Mouse (Mus musculus) liver, embryonic 15.5 days (tissue): ENCODE data around the gene Klhdc3. TPM values are rescaled to one million over a fixed set of nuclear protein-coding genes. Genes with fewer than 3 reads are reported as not detected.

Experiments
- polyA plus RNA-seq: library from polyadenylated mRNA; unstranded; fragments of >200 nt; fragmentation: Nextera tagmentation; extraction: Ambion mirVana; gene quantifications from 2 replicates; pipeline ENCODE4 v1.2.1, GENCODE M21; 2015

Klhdc3 gene
- polyA plus RNA-seq, 1 experiment from 2014 or later: 53.4 TPM

Other genes starting within 250 kb of the Klhdc3 start
- gene Slc22a7, start 242.5 kb downstream of the Klhdc3 start, polyA plus RNA-seq: not detected in 2 replicates
- gene Ttbk1, start 193.2 kb downstream of the Klhdc3 start, polyA plus RNA-seq: 0.01 TPM in 2 replicates
- 17.5 and 17.7 TPM in 2 replicates for gene Dnph1, start 184.2 kb downstream of the Klhdc3 start, polyA plus RNA-seq
- gene Cul9, start 134.5 kb downstream of the Klhdc3 start, polyA plus RNA-seq: 0.50 and 0.51 TPM in 2 replicates
- 2.2 and 3.1 TPM in 2 replicates for gene Srf, start 124.7 kb downstream of the Klhdc3 start, polyA plus RNA-seq
- gene Ptk7, start 51.4 kb downstream of the Klhdc3 start, polyA plus RNA-seq: 7.8 and 9.1 TPM in 2 replicates
- gene Klc4, start 34.9 kb downstream of the Klhdc3 start, polyA plus RNA-seq: 9.3 and 10.3 TPM in 2 replicates
- 67.9 and 69.4 TPM in 2 replicates for gene Mrpl2, start 34.7 kb downstream of the Klhdc3 start, polyA plus RNA-seq
- gene Cul7, start 30.6 kb downstream of the Klhdc3 start, polyA plus RNA-seq: 9.7 and 11.5 TPM in 2 replicates
- gene Rrp36, start 6.6 kb downstream of the Klhdc3 start, polyA plus RNA-seq: 21.5 and 22.6 TPM in 2 replicates
- gene Mea1, start 2.1 kb downstream of the Klhdc3 start, polyA plus RNA-seq: 55.1 and 56.7 TPM in 2 replicates
- 28.4 and 33.2 TPM in 2 replicates for gene Ppp2r5d, start 24.2 kb upstream of the Klhdc3 start, polyA plus RNA-seq
- gene Pex6, start 30.5 kb upstream of the Klhdc3 start, polyA plus RNA-seq: 9.7 and 11.9 TPM in 2 replicates
- gene Gnmt, start 48.3 kb upstream of the Klhdc3 start, polyA plus RNA-seq: 59.8 and 101 TPM in 2 replicates
- 25.9 and 26.8 TPM in 2 replicates for gene Cnpy3, start 71.3 kb upstream of the Klhdc3 start, polyA plus RNA-seq
- 0.09 and 0.15 TPM in 2 replicates for gene Ptcra, start 82.8 kb upstream of the Klhdc3 start, polyA plus RNA-seq
- 47.5 and 52.0 TPM in 2 replicates for gene 2310039H08Rik, start 91.7 kb upstream of the Klhdc3 start, polyA plus RNA-seq
- gene Rpl7l1, start 101.8 kb upstream of the Klhdc3 start, polyA plus RNA-seq: 69.1 and 74.7 TPM in 2 replicates
- gene Bicral, start 177.6 kb upstream of the Klhdc3 start, polyA plus RNA-seq: 2.6 and 2.9 TPM in 2 replicates
- 20.9 and 23.2 TPM in 2 replicates for gene Tbcc, start 209.8 kb upstream of the Klhdc3 start, polyA plus RNA-seq
- not detected in 2 replicates for gene Prph2, start 229.5 kb upstream of the Klhdc3 start, polyA plus RNA-seq